Mouse (Mus musculus): ENCODE data around the gene Numbl.
A peak's percentile ranks its signal among the peaks of the same experiment; 100 is the strongest.

Numbl gene

DNA sequence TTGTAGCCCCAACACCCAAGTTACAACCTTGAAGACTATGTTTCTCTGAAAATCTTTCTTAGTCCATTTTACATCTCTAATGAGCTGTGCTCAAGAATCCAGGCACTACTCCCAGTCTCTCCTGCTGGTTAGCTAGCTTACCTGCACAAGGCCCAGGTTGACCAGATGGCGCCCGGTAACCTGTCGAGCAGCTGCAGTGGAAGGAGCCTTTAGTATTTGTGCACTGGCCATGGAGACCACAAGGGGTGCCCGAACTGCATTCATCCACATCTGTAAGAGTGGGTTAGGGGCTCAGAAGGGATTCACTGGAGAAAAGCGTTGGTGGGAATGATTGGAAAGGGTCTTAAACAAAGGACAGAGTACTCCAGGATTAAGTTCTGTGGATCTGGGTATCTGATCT lies 64.8 kb downstream of the Numbl start:
- DNase-seq (ENCODE audit: low read depth, low spot score): no peak

GRCm38 (mm10) chr7:27324161-27324560 lies 65.9 kb downstream of the Numbl start:
- no peak for DNase-seq (ENCODE audit: low read depth, low spot score)

DNA sequence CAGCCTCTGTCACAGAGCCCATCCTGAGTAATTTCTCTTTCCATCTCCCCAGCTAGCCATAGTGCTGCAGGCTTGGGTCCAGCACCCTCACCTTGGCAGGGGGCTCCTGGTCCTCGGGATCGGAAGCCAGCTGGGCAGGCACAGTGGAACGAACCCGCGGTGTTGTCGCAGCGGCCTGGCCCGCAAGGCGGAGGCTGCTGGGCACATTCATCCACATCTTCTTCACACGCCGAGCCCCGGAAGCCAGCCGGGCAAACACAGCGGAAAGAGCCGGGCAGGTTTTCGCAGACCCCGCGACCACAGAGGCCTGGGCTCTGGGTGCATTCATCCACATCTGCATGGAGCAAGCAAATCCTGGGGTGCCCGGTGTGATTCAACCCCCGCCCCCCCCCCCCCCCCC lies 66.7 kb downstream of the Numbl start:
- no peak for DNase-seq (ENCODE audit: low read depth, low spot score)

GRCm38 (mm10) chr7:27325697-27326096 lies 67.5 kb downstream of the Numbl start:
- no peak for DNase-seq (ENCODE audit: low read depth, low spot score)

GRCm38 (mm10) chr7:27326101-27326880 lies 68.1 kb downstream of the Numbl start:
- DNase-seq (ENCODE audit: low read depth, low spot score): no peak

GRCm38 (mm10) chr7:27327500-27327899 lies 69.3 kb downstream of the Numbl start:
- no peak for DNase-seq (ENCODE audit: low read depth, low spot score)

- DNase-seq (ENCODE audit: low read depth, low spot score): no peak
Observed at GRCm38 (mm10) chr7:27328161-27328560, 69.9 kb downstream of the Numbl start.

GRCm38 (mm10) chr7:27328648-27329047 lies 70.4 kb downstream of the Numbl start:
- no peak for DNase-seq (ENCODE audit: low read depth, low spot score)

DNA sequence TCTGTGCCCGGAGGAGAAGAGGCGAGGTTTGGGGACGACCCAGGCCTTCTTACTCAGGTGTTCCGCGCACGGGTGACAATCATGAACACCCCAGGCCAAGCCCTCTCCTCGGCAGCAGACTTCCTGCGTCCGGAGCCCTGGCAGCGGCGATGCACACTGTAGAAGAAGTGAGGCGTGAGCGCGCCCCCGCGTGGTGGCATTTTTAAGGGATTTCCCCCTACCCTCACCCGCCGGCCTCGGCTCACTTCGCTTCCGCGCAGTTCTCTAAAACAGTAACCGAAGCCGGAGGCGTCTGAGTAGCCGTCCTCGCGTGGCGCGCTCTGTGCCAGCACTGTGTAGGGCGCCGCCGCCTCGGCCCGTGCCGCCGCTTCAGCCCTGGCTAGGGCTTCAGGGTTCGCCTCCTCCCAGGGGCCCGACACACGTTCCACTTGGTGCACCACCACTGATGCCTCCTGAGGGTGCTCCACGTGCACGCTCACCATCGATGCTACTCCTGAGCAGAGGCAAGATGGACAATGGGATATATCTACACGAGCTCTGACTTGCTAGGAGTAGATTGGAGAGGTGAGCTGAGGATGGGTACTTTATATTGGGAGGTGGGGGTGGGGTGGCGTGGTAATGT lies 71.2 kb downstream of the Numbl start:
- no peak for DNase-seq (ENCODE audit: low read depth, low spot score)

DNA sequence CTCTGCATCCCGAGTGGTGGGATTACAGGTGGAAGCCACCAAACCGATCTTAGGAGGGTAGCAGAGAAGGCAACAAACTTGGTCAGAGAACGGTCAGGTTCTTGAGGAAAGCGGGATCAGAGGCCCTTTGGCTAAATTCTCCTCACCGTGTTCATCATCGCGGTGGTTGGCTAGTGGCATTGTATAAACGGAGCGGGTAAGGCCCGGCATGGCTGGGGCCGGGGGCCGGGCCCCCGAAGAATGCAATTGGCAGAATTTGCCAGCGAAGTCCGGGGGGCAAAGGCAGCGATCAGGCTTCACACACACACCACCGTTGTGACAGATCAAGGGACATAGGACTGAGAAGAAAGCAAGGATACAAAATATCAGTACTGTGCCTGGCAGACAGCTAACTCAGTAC lies 71.7 kb downstream of the Numbl start:
- DNase-seq (ENCODE audit: low read depth, low spot score): no peak

- peak; percentile 96 for DNase-seq (ENCODE audit: low read depth, low spot score)
Observed at GRCm38 (mm10) chr7:27330709-27331540, 72.7 kb downstream of the Numbl start.

DNA sequence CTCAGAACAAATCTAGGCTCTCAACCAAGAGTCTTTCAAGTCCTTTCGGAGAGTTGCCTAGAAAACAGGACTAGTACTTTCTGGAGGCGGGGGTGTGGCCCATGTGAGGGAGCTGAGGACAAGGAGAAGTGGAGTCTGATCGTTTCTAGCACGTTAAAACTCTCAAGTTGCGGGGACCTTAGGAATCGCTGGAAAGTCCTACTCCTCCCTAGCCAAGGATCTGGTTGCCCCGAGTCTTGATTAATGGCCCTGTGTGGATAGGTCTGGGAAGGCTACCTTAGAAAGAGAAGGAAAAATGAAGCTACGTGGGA lies 73.3 kb downstream of the Numbl start:
- DNase-seq (ENCODE audit: low read depth, low spot score): no peak

Measured in 3T3-L1 (cell line).